In the genomic region with DNA sequence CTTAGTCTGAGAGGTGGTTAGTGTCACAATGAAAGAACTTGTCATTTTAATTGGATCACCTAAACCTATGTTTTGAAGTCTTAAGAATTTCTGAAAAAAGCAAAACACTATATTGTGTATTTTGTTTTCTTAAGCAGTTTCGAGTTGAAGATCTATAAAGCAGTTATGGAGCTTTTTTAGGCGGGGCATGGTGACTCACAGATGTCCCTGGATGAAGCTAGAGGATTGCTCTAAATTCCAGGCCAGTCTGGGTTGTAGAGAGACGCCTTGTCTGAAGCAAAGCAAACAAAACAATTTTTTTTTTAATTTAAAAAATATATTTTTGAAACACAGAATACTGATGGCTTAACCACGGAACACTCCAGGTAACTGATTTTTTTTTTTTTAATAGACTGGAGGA, we compare ENCODE assay signal across 12 mouse cellular contexts. TPM values are rescaled to one million over a fixed set of nuclear protein-coding genes. Genes with fewer than 3 reads are reported as not detected.
DNase-seq lines count a peak whose midpoint lies in the region.
"Had no signal": no experiment of that assay in that cellular context is flagged by ENCODE, and none has a peak within 500 bp of the region (broad histone marks: within the 10 kb centered on the region; RNA-seq: fewer than 3 reads in every experiment).

No protein-coding gene starts in this region.

- peak; percentile 22 for DNase-seq in adrenal gland, postnatal 10 days
- no peak for DNase-seq in adrenal gland, adult 18-20 months (ENCODE audit: low spot score in 2 of 2)
- peak; percentile 18 for DNase-seq in 416B (ENCODE audit: low read depth)
- DNase-seq in adrenal gland, postnatal 14 days, result peak; percentile 42
- DNase-seq in testis, postnatal 10 days (ENCODE audit: low spot score), result no peak
- DNase-seq in heart, adult 8-10 months (ENCODE audit: low spot score), result no peak
- DNase-seq: B cell, adult 2 months; cerebellum, adult 18-20 months; cerebellum, adult 9-11 months; gastrocnemius, postnatal 14 days; heart, postnatal 36 days; kidney, adult 2 months had no signal

RNA-seq across cellular contexts. Expression of gene Tdrd3, which starts 4.1 kb away (rescaled TPM):
- total RNA-seq in adrenal gland, postnatal 10 days (2021), result 10 to 100 TPM; 28.0 to 34.3 TPM
- total RNA-seq in adrenal gland, adult 18-20 months (2021), result 10 to 100 TPM; 26.6 to 34.7 TPM
- total RNA-seq in adrenal gland, postnatal 14 days (2021), result 31.6 and 39.8 TPM in 2 replicates
- 10 to 100 TPM; 23.5 to 29.5 (median 25.9) TPM for total RNA-seq in heart, adult 8-10 months (2022)

Comparison
In these comparisons a context has a peak if more than half of its experiments do, and no peak if none do; other contexts are left out.
1. DNase-seq: peak in adrenal gland, postnatal 10 days (single experiment), 416B (single experiment) and adrenal gland, postnatal 14 days (single experiment); none in adrenal gland, adult 18-20 months (0 of 2), testis, postnatal 10 days (single experiment) and heart, adult 8-10 months (single experiment).